In genomic region chr2:102882597-102883272, GRCm38 (mm10) we compare ENCODE assay signal across 8 mouse cellular contexts. TPM values are rescaled to one million over a fixed set of nuclear protein-coding genes. Genes with fewer than 3 reads are reported as not detected.
A peak's percentile ranks its signal among the peaks of the same experiment; 100 is the strongest.
DNase-seq lines count a peak whose midpoint lies in the region; ATAC-seq lines count a peak whose summit lies in the region.
"Had no signal": no experiment of that assay in that cellular context is flagged by ENCODE, and none has a peak within 500 bp of the region (broad histone marks: within the 10 kb centered on the region; RNA-seq: fewer than 3 reads in every experiment).

No protein-coding gene starts in this region.

- H3K4me1 ChIP-seq in liver, embryonic 11.5 days (replicated peaks; ENCODE audit: control insufficient read depth, insufficient read depth, low read length) = peaks cover 2% of the 10 kb centered on the region; the same call in 1 of the 2 replicates
- H3K4me1 ChIP-seq in intestine, embryonic 14.5 days (replicated peaks; ENCODE audit: control insufficient read depth, insufficient read depth, low read length) = peaks cover 13% of the 10 kb centered on the region; the same call in 1 of the 2 replicates
- H3K4me1 ChIP-seq in stomach, embryonic 14.5 days (ENCODE audit: control insufficient read depth, insufficient read depth, low read length) = peaks cover 10% of the 10 kb centered on the region; the same call in 1 of the 2 replicates

- no peak overlapping the region for H3K4me2 ChIP-seq in liver, embryonic 11.5 days
- H3K4me2 ChIP-seq in intestine, embryonic 14.5 days (ENCODE audit: low read length) = no peak overlapping the region
- H3K4me2 ChIP-seq in stomach, embryonic 14.5 days (replicated peaks; ENCODE audit: low read depth, low read length) = no peak overlapping the region

- 46% methylated on average over 6 of the region's 6 CpGs for WGBS in liver, embryonic 11.5 days
- WGBS in intestine, embryonic 14.5 days = 25% methylated on average over 6 of the region's 6 CpGs
- 20% methylated on average over 6 of the region's 6 CpGs for WGBS in stomach, embryonic 14.5 days

- no peak overlapping the region for H3K4me3 ChIP-seq in liver, embryonic 11.5 days (ENCODE audit: low read depth, low read length)
- no peak overlapping the region for H3K4me3 ChIP-seq in intestine, embryonic 14.5 days (ENCODE audit: low read depth, low read length)
- no peak overlapping the region for H3K4me3 ChIP-seq in stomach, embryonic 14.5 days (ENCODE audit: low read depth, low read length)

- DNase-seq in liver, embryonic 11.5 days (ENCODE audit: low spot score) = no peak
- DNase-seq in liver = no peak
- DNase-seq in heart, adult 9 months (ENCODE audit: low spot score in 2 of 2) = peak; percentile 53 to 70
- DNase-seq in intestine, embryonic 14.5 days (ENCODE audit: low spot score) = no peak
- DNase-seq in adrenal gland, postnatal 25 days = no peak
- DNase-seq: adrenal gland, postnatal 14 days had no signal

- no peaks in the 10 kb centered on the region for H3K36me3 ChIP-seq in liver, embryonic 11.5 days (ENCODE audit: control insufficient read depth, insufficient read depth, low read length)
- H3K36me3 ChIP-seq in intestine, embryonic 14.5 days (ENCODE audit: control insufficient read depth, insufficient read depth, low read length) = no peaks in the 10 kb centered on the region
- no peaks in the 10 kb centered on the region for H3K36me3 ChIP-seq in stomach, embryonic 14.5 days (ENCODE audit: control insufficient read depth, insufficient read depth, low read length)

- no peak overlapping the region for H3K9ac ChIP-seq in liver, embryonic 11.5 days (ENCODE audit: low read depth, low read length)
- no peak overlapping the region for H3K9ac ChIP-seq in intestine, embryonic 14.5 days (ENCODE audit: low read length)
- no peak overlapping the region for H3K9ac ChIP-seq in stomach, embryonic 14.5 days (replicated peaks; ENCODE audit: low read depth, low read length)

- ATAC-seq in liver, embryonic 11.5 days (replicated peaks; ENCODE audit: low FRiP score) = no peak
- ATAC-seq in intestine, embryonic 14.5 days (replicated peaks; ENCODE audit: low FRiP score, low TSS enrichment, low read depth) = no peak
- peak; percentile 56; the same call in 1 of the 2 replicates for ATAC-seq in stomach, embryonic 14.5 days (ENCODE audit: insufficient number of reproducible peaks, insufficient read depth, low FRiP score, low read depth)
- ATAC-seq in inflammation-experienced regulatory T-cells, adult 6 months = no peak

- peak overlapping the region; percentile 21; the same call in 1 of the 2 replicates for H3K27ac ChIP-seq in liver, embryonic 11.5 days (ENCODE audit: low read depth, low read length)
- H3K27ac ChIP-seq in intestine, embryonic 14.5 days (ENCODE audit: low read depth) = peak overlapping the region; percentile 64
- peak overlapping the region; percentile 68 for H3K27ac ChIP-seq in stomach, embryonic 14.5 days (ENCODE audit: low read length)

- H3K27me3 ChIP-seq in liver, embryonic 11.5 days (replicated peaks; ENCODE audit: control insufficient read depth, insufficient read depth, low read length) = no peaks in the 10 kb centered on the region
- H3K27me3 ChIP-seq in intestine, embryonic 14.5 days (replicated peaks; ENCODE audit: control insufficient read depth, insufficient read depth, low read length) = no peaks in the 10 kb centered on the region
- H3K27me3 ChIP-seq in stomach, embryonic 14.5 days (ENCODE audit: control insufficient read depth, insufficient read depth, low read length) = no peaks in the 10 kb centered on the region

- H3K9me3 ChIP-seq in liver, embryonic 11.5 days (ENCODE audit: control insufficient read depth, low read length) = no peaks in the 10 kb centered on the region
- no peaks in the 10 kb centered on the region for H3K9me3 ChIP-seq in intestine, embryonic 14.5 days (ENCODE audit: control insufficient read depth, low read length)
- no peaks in the 10 kb centered on the region for H3K9me3 ChIP-seq in stomach, embryonic 14.5 days (ENCODE audit: control insufficient read depth, low read depth, low read length)

RNA-seq across cellular contexts. Expression of gene Cd44, which starts 18.7 kb away (rescaled TPM):
- 25.9 and 28.1 TPM in 2 replicates for polyA plus RNA-seq in liver, embryonic 11.5 days (2014; fragmentation: Nextera tagmentation; extraction: Ambion mirVana)
- 13.7 and 17.1 TPM in 2 replicates for polyA plus RNA-seq in intestine, embryonic 14.5 days (2014; fragmentation: Nextera tagmentation; extraction: Ambion mirVana)
- polyA plus RNA-seq in stomach, embryonic 14.5 days (2014; fragmentation: Nextera tagmentation; extraction: Ambion mirVana) = 11.3 and 15.4 TPM in 2 replicates
- total RNA-seq in adrenal gland, postnatal 25 days (2021) = 38.5 and 76.1 TPM in 2 replicates
- 100 to 1,000 TPM in 1 of 3 experiments, 10 to 100 TPM in 2; 91.0 to 119 (median 94.0) TPM for polyA plus RNA-seq in inflammation-experienced regulatory T-cells, adult 6 months (2017; shearing (Covaris generic))

Comparison
In these comparisons a context has a peak if more than half of its experiments do, and no peak if none do; other contexts are left out.
1. DNase-seq: peak in heart, adult 9 months (2 of 2); none in liver, embryonic 11.5 days (single experiment), liver (single experiment), intestine, embryonic 14.5 days (single experiment) and adrenal gland, postnatal 25 days (single experiment).
2. Peak in every context shown above with its lines, with median percentiles within 50 percentile points of each other: H3K27ac ChIP-seq.